Comparison of ENCODE assay signal across 8 mouse cellular contexts in the genomic region with DNA sequence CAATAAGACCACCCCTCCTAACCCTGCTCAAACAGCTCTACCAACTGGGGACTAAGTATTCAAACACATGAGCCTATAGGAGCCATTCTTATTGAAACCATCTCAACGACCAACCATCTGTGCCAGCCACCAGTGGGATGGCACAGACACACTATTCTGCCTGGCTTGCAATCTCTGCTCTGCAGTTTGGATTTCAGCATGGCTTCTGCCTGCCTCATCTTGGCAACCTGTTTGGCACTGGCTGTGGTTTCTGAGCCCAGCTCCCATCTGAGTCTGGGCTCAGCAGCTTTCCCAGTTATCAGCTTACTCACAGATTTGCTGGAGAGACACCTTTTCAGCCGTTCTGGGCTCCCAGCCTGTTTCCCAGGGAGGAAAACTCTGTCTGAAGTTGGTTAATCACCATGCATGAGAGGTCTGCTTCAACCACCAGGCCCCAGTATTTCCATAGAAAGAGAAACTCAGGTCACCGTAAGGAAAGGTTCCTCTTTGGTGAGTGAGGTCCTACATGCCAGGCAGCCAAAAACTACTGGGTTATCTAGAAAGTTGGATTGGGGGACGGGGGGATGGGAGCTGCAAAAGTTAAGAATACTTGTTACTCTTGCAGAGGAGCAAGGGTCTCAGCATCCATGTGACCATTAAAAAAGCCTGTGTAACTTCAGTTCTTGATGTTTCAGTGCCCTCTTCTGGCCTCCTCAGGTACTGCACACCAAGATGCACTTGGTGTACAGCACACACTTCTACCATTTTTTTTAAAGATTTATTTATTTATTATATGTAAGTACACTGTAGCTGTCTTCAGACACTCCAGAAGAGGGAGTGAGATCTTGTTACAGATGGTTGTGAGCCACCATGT.
A peak's percentile ranks its signal among the peaks of the same experiment; 100 is the strongest.
DNase-seq lines count a peak whose midpoint lies in the region; ATAC-seq lines count a peak whose summit lies in the region.

No protein-coding gene starts in this region.

- H3K4me3 ChIP-seq in liver, embryonic 12.5 days: no peak overlapping the region

- no peaks in the 10 kb centered on the region for H3K36me3 ChIP-seq in liver, embryonic 12.5 days

- H3K27ac ChIP-seq in liver, embryonic 12.5 days: no peak overlapping the region

- no peak overlapping the region for H3K9ac ChIP-seq in liver, embryonic 12.5 days

- no peaks in the 10 kb centered on the region for H3K9me3 ChIP-seq in liver, embryonic 12.5 days (replicated peaks)

- no peak overlapping the region for H3K4me2 ChIP-seq in liver, embryonic 12.5 days

- H3K27me3 ChIP-seq in liver, embryonic 12.5 days (replicated peaks): 0 out of 2 replicates have a peak, but pooled peaks cover 3% of the 10 kb centered on the region

- H3K4me1 ChIP-seq in liver, embryonic 12.5 days: peaks cover 10% of the 10 kb centered on the region

- DNase-seq in liver: peak; percentile 79
- DNase-seq in R1 (ENCODE audit: low read depth, low spot score): peak; percentile 83
- peak; percentile 46 to 50 for DNase-seq in cerebellum, postnatal 36 days
- DNase-seq in gastrocnemius, postnatal 36 days: peak; percentile 28 to 30
- DNase-seq in layer of hippocampus, postnatal 36 days: peak; percentile 16 to 20
- DNase-seq in thymus, postnatal 25 days: peak; percentile 59

- no peak for ATAC-seq in liver, embryonic 12.5 days
- peak; percentile 71 for ATAC-seq in neutrophil, adult 5-6 weeks (ENCODE audit: extremely low read depth, insufficient number of reproducible peaks, low FRiP score, poor library complexity, severe bottlenecking)

- WGBS in liver, embryonic 12.5 days (ENCODE audit: insufficient replicate concordance): 64% methylated on average over 4 of the region's 4 CpGs

- intact Hi-C loops in gastrocnemius, postnatal 36 days (cut with DNase I): loop anchor here (5.0 kb wide), 2 partner anchors 68 to 303 kb away; partner anchors contain the start of gene Caprin1

Comparison
In these comparisons a context has a peak if more than half of its experiments do, and no peak if none do; other contexts are left out.
1. DNase-seq: peak in every context shown above with its lines; median percentile 83 in R1; 79 in liver; 59 in thymus, postnatal 25 days; 48 in cerebellum, postnatal 36 days; 29 in gastrocnemius, postnatal 36 days; 18 in layer of hippocampus, postnatal 36 days.